Mouse (Mus musculus) frontal cortex, adult 2 months (tissue): ENCODE measurements at regions not wholly inside any gene's neighbourhood (a gene's known extent, or its start where the extent isn't known, plus 50 kb on each side); places are given as distances from the start of the nearest gene placed in this dataset.
"Not testable (repeated sequence)": the region's sequence is repeated elsewhere in the genome, so short reads cannot be mapped to it uniquely, and the experiment has no call there.

Experiments
- DNase-seq, 2 experiments: peaks; one replicate each; pipeline ENCODE4 v3.0.0; 2022; ENCODE audit warnings: low spot score in 1 of 2; ENCODE audit errors: extremely low spot score in 1 of 2

DNA sequence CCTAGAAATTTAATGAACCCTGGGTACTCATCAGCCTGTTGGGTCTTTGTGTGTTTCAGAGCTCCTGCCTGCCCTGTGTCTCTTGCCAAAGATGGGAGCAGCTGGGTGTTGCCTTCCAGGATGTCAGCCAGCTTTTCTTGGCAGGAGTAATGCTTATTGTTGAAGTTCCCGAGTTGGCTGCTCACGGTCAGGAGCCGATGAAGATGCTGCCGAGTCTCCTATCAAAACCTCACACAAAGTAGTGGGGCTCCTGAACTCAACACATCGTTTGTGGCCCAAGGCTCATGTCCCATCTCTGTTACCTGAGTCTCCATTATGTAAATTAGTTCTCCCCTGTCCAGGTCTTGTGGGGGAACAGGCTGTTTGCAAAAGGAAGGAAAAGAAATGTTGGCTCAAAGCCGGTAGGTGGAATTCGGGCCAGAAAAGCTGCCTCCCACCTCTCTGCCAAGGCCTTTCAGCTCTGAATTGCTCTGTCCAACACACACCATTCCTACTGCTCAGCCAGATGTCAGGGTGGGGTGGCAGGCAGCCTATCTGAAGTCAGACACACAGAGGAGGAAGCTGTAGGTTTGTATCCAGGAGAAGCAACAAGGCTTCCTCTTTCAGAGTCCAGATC is 67.6 kb upstream of the Rmdn2 start:
- DNase-seq = peak in 1 of 2 experiments; percentile 38

DNA sequence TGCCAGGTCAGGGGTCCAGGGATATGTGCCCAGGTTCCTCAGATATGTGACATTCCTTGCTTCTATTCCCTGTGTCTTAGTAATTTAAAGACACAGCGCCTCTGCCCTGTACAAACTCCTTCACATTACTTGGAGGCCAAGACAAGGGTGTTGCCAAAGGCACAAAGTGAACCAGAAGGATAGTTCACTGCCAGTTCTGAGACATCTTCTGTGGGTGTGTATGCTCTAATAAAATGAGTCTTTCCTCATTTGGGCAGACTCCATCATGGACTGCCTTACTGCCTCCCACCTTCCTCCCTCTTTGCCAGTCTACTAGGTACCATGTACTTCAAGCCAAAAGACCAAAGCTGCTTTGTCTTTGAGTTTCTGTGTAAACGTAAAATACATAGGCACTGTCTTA is 65.8 kb upstream of the Rmdn2 start:
- DNase-seq = no peak

- no peak for DNase-seq
Observed at GRCm38 (mm10) chr17:79547075-79547474, 64.6 kb upstream of the Rmdn2 start.

- DNase-seq = no peak
Observed at GRCm38 (mm10) chr17:79547524-79547923, 64.1 kb upstream of the Rmdn2 start.

DNA sequence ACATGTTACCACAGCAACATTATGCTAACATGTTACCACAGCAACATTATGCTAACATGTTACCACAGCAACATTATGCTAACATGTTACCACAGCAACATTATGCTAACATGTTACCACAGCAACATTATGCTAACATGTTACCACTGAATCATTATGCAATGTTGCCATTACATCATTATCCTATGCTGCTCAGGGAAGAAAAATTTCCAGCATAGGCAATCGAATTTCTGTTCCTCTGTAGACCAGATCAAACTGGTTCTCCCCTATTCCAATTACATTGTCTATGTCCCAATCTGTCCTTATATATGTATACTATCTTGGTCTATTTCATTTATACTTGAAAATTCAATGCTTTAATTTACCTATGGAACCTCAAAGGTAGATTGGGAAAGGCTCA is 61.3 kb upstream of the Rmdn2 start:
- not testable (repeated sequence) for DNase-seq

DNA sequence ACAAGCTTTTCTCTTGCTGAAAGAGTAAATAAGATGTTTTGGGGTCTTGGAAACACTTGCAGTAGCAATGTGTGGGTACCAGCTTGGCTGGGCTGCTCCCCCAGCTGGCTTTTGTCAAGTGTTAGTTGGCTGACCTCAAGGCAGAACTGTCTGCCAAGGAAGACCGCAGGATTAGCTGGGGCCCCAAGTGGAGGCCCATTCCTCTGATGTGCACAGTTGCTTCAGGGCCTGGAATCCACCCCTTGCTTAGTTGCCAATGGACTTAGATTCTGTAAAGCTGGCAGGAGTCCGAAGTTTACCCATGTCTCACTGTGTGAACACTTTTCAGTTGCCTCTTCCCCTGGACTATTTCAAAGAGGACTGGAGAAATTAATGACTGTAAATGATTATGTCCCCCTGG is 57.8 kb upstream of the Rmdn2 start:
- no peak for DNase-seq

GRCm38 (mm10) chr17:79555593-79555992 is 56.1 kb upstream of the Rmdn2 start:
- no peak for DNase-seq
